Mouse (Mus musculus): ENCODE measurements at regions not wholly inside any gene's neighbourhood (a gene's known extent, or its start where the extent isn't known, plus 50 kb on each side); places are given as distances from the start of the nearest gene placed in this dataset.

DNA sequence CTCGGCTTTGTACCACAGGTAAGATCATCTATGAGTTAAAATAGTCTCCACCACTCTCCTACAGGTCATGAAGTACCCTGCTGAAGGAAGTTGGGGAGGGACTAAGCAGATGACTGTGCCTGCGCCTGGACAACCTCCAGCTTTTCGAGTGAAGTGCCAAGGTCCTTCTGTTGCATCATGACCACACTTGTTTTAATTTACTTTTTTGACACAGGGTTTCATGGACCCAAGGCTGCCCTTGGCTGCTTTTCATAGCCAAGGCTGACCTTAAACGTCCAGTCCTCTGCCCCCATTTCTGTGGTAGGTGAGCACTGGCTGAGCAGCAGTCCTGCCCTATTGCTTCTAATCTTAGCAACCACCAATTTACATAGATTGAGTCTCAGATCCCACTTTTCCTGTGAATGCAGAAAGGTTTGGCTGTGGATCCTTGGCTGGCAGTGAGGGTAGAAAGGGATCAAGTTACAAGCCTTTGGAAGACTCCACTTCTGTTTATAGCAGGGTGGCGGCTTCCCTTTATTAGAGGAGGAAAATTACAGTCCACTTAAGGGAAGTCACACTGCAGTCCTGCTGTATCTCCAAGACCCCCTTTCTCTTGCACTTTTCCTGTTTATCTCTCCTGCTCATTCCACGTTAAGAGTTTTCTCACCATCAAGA lies 213.5 kb upstream of the Id2 start:
- no peak for DNase-seq (ENCODE audit: extremely low spot score, low read depth, low spot score)

GRCm38 (mm10) chr12:25309234-25309633 lies 212.3 kb upstream of the Id2 start:
- DNase-seq (ENCODE audit: extremely low spot score, low read depth, low spot score), result no peak

GRCm38 (mm10) chr12:25305764-25306653 lies 209.1 kb upstream of the Id2 start:
- no peak for DNase-seq (ENCODE audit: extremely low spot score, low read depth, low spot score)

DNA sequence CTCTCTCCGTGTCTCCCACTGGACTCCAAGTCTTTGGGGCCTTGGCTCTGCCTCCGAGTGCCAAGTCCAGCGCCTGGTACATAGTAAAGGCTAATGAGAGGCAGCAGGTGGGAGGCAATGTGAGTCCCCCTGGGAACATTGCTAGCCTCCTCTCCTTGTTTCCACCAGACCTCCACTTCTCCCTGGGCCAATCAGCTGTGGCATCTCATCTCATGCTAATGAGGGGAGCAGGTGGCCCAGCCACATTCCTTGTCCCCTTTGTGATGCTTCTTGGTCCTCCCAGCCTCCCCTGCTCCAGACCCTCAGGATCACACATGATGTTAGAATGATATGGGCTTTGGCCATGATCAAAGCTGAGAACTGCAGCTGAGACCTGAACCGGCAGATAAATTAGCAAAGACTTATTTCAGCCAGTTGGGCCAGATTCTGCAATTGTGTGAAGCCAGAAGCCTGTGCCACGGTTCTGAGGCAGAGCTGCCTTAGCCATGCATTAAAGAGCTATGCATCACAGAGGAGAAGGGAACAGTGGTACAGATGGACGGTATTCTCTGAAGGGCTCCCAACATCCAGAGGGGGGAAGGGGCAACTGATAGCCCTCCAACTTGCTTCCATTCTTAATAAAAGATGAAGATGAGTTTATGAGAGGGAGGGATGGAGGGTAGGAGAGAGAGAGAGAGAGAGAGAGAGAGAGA lies 208.0 kb upstream of the Id2 start:
- DNase-seq (ENCODE audit: extremely low spot score, low read depth, low spot score), result no peak

DNA sequence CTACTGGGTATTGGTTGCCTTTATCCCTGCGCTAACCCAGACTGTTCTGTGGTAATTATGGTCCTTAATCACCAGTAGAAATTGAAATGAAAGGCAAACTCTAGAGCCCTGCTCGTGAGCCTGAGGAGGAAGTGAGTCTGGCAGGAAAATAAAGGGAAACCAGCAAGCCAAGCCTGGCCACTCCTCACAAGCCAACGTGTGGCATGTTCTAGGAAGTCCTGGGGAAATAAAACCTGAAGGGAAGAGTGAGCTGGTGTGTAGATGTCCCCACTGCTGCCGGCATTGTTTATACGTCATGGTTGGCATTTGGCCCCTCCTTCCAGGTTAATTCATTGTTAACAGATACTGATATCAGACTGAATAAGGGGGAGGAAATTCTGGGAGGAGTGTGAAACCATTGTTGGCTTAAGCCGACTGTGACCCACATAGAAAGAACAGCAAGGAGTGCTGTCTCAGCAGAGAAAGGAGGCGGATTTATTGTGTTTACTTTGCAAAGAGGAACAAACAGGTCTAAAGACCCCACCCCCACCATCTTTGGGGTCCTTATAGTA lies 206.6 kb upstream of the Id2 start:
- DNase-seq (ENCODE audit: extremely low spot score, low read depth, low spot score), result no peak

DNA sequence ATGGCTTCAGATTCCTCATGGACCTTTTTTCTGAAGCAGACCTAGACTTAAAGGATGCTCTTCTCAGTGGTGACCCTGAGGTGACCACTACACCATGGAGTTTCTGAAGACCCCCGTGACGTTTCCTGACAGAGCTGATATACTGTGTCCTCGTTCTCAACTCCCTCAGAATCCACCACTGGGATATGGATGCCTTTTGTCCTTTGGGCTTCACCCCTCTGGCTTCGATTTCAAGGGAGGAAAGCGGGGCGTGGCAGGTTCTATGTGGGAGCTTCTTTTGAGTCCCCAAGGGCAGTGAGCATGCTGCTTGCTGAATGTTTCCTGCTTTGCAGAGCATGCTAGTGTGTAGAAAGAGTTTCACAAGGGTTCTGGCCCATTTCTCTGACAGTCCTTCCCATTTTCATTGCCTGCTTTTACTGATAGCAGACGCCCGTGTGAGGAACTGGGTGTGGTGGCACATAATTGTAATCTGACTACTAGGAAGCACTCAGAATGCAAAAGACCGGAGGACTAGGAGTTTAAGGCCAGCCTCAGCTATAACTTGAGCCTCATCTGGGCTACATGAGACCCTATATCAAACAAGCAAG lies 204.0 kb upstream of the Id2 start:
- no peak for DNase-seq (ENCODE audit: extremely low spot score, low read depth, low spot score)

DNA sequence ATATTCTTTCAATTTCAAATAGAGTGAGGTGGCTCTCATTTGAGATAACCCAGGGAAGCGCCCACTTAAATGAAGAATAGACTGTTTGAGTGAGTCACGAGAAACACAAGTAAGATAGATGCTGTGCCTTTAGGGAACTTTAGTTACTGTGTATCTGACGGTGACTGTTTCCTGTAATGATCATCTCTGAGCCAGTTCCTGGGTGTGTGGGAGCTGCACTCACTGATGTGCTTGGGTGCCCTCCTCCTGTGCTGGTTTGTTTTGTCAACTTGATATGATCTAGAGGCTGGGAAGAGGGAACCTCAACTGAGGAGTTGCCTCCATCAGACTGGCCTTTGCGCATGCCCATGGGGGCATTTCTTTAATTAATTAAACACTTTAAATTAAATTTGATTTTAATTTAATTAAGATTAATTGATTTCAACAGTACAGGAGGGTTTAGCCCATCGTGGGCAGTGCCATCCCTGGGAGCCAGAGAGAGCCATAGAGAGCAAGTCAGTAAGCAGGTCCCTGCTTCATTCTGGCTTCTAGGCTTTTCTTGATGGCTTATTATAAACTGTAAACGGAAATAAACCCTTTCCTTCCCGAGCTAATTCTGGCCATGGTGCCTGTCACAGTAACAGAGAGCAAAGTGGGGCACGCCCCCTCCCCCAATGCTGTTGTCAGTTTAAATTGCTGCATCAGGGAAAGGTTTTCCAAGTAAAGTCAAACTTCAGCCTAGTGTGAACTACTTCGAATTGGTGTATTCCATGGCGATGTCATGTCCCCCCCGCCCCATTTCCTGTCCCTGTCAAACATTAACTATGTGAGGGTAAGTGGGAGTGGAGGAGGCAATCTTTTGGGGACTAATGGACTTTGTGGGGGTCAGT lies 202.9 kb upstream of the Id2 start:
- DNase-seq (ENCODE audit: extremely low spot score, low read depth, low spot score), result no peak

GRCm38 (mm10) chr12:25298766-25299165 lies 201.8 kb upstream of the Id2 start:
- no peak for DNase-seq (ENCODE audit: extremely low spot score, low read depth, low spot score)

- DNase-seq (ENCODE audit: extremely low spot score, low read depth, low spot score), result no peak
These were observed 201.0 kb upstream of the Id2 start for GRCm38 (mm10) chr12:25297960-25298359.

DNA sequence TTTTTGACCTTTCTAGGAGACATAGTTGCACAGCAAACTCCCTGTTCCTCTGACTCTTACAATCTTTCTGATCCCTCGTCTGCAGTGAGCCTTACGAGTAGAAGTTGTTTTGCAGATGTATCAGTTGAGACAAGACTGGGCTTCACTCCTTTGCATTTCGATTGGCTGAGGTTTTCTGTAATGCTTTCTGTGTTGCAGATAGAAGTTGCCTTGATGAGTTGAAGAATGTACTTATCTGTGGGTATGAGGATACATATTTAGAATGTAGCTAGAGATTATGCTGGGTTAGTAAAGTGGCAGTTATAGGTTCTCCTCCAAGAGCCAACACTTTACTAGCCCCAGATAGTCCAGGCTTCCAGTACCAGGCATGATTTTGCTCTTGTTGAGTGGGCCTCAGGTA lies 199.7 kb upstream of the Id2 start:
- DNase-seq (ENCODE audit: extremely low spot score, low read depth, low spot score), result no peak

DNA sequence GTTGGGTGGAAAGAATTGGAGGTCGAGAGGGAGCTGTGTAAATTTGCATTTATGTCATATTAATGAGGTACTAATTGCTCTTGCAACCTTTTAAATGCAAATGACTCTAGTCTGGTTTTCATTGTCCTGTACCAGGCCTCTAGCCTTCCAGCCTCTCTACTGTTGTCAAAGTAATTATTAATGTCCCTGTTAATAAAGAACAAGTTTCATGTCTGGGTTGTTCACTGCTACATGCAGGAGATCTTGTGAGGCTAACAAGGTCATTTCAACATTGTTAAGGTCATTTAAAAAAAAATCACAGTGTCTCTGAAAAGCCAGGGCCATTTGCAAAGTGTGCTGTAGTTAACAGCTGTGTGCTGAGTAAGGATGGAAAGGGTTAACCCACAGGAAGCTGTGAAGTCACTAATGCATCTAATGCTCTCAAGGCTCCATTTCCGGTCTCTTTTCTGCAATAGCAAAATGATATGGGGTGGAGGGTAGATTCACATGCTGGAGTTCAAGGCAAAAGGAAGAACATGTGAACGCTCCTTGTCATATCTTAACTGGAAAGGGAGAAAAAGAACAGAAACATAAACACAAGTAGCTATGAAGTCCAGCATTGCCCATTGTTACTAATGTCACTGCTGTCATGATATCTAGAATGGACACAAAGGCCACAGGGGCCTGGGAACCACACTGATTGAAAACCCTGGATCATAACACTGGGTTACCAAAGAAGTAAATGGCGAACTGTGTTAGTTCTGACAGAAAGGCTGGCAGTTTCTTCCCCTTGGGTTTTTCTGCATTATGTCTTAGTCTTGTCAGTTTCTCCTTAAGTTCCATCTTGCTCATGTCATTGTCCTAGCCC lies 197.5 kb upstream of the Id2 start:
- no peak for DNase-seq (ENCODE audit: extremely low spot score, low read depth, low spot score)

DNA sequence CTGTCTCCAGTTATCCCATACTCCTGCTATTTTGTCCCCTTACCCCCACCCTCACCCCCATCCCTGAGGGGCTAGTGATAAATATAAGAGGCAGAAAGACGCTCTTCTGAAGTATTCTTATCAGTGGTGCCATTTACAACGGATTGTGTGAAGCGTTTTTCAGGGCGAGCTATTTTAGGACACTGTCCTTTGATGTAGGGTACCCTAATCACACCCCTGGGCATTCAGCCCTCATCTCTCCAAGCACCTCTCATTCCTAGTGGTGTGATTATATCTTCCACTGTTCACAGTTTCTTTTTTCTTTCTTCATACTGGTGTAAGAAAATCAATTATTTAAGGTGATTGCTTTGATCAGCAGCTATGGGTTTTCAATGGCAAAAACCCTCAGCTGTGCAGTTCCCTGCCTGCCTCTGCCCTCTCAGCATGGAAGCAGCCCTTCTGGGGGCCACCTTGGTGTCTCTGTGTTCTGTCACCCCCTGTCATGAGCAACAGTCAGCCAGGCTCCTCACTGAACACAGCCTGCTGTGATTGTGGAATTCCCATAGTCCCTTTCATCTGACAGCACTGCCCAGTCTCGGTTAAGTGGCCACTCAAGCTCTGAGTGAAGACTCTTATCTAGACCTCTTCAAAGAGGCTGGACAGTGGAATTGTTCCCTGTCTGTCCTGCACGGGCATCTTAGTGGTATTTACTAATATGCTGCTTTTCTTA lies 196.7 kb upstream of the Id2 start:
- no peak for DNase-seq (ENCODE audit: extremely low spot score, low read depth, low spot score)

DNA sequence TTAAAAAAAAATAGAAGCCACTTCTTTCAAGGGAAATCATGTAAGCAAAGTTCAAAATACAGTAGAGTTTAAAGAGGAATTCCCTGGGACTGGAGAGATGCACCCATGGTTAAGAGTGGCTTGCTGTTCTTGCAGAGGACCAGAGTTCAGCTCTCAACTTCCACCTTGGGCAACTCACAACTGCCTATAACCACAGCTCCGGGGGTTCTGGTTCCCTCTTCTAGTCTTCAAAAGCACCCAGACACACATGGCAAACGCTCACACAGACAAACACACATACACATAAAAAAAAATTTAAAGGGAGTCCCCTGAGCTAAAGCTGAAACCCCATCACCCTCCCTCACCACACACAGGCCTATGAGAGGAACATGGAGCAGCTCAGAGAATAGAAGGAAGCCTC lies 192.4 kb upstream of the Id2 start:
- DNase-seq (ENCODE audit: extremely low spot score, low read depth, low spot score), result no peak

DNA sequence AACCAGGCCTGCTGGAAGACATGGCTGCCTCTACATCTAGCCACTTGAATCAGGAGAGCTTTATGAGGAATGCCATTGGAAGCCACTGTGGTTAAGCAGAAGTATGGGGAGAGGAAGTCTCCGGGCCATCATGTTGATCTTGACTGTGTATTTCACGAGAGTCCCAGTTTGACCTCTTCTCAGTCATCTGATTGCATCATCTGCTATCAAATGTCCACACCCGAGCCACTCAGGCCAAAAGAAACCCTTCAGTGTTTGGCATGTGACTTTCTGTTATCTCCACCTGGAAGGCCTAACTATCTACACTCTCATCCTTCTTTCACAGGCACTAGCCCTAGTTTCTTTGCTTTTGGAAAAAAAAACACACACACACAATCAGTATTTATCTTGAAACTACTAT lies 186.9 kb upstream of the Id2 start:
- no peak for DNase-seq (ENCODE audit: extremely low spot score, low read depth, low spot score)

DNA sequence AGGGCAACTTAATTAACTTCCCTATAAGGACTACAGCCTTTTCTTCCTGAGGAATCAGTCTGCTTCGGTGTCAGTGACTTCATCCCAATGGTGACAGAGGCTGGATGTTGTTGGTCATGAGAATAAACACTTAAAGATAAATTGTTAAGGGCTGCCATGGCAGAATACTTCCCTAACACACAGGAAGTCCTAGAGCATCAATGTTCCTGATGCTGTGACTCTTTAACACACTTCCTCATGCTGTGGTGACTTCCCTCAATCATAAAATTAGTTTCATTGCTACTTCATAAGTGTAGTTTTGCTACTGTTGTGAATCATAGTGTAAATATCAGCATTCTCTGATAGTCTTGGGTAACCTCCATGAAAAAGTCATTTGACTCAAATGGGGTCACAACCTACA lies 184.5 kb upstream of the Id2 start:
- DNase-seq (ENCODE audit: extremely low spot score, low read depth, low spot score), result no peak

GRCm38 (mm10) chr12:25273631-25274305 lies 176.8 kb upstream of the Id2 start:
- no peak for DNase-seq (ENCODE audit: extremely low spot score, low read depth, low spot score)

DNA sequence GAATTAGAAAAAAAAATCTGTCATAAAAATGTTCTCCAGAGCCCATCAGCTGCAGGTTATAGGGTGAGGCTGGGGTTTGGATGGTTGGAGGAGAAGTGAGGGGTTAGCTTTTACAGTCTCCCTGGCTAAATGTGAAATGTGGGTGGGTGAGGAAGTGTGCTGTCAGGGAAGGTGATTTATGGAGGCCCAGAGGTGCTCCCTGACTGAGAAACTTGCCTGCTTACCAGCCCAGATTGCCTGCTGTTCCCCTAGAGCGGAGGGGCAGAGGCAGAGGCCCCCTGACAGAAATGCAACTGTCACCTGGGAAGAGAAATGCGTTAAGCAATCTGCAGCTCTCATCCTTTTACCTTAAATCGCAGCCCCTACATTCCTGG lies 175.8 kb upstream of the Id2 start:
- no peak for DNase-seq (ENCODE audit: extremely low spot score, low read depth, low spot score)

DNA sequence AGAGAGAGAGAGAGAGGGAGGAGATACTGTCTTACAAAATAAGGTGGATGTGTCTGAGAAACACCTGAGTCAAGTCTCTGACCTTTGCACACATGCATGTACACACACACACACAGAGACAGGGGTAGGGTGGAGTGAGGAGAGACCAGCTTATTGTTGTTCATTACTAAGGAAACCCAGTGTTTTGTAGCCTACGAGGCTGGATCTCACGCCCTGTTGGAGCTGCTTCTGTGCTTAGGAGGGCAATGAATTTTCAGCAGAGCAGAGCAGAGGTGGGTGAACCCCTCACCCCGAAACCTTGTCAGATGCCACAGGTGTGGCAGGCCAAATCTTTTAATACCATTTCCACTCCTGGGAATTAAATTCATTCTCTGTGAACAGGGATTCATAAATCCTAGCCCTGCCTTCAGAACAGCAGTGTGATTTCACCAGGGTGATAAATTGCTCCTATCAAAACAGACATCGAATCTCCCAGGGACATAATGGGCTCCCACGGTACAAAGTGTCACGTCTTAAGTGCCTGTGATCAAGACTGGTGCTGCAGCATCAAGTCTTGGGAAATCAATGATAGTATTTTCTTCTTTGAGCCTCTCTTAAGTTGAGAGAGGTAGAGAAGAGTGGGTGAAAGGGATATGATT lies 175.3 kb upstream of the Id2 start:
- no peak for DNase-seq (ENCODE audit: extremely low spot score, low read depth, low spot score)

Data from hindlimb bud, embryonic 11.5 days (tissue).